Mouse (Mus musculus) CH12.LX (cell line): Measurements from ENCODE around the gene Hmga2.

Experiments used
- CTCF ChIP-seq, 2 experiments: IDR thresholded peaks in 1 of 2; conservative IDR thresholded peaks in 1 of 2; 2 replicates each; pipeline ENCODE4 v1.5.1; 2011 to 2012; ENCODE audit warnings: low read depth in 2 of 2, low read length in 2 of 2, improper control_type of control experiment in 1 of 2, inconsistent platforms in 1 of 2, mild to moderate bottlenecking in 1 of 2, moderate library complexity in 1 of 2
- HCFC1 ChIP-seq: IDR thresholded peaks from 2 replicates; pipeline ENCODE4 v1.6.1; 2012; ENCODE audit warnings: low read depth, mild to moderate bottlenecking, inconsistent platforms, low read length, improper control_type of control experiment
- MAFK ChIP-seq: IDR thresholded peaks from 2 replicates; pipeline ENCODE4 v1.6.1; 2011; ENCODE audit warnings: low read length, improper control_type of control experiment; ENCODE audit not compliant: insufficient replicate concordance
- MAX ChIP-seq: IDR thresholded peaks from 2 replicates; pipeline ENCODE4 v1.6.1; 2011; ENCODE audit warnings: low read length, improper control_type of control experiment
- MAZ ChIP-seq: IDR thresholded peaks from 2 replicates; pipeline ENCODE4 v1.6.1; 2012; ENCODE audit warnings: low read depth, mild to moderate bottlenecking, inconsistent platforms, low read length, improper control_type of control experiment, moderate library complexity
- NRF1 ChIP-seq: IDR thresholded peaks from 2 replicates; pipeline ENCODE4 v1.6.1; 2014; ENCODE audit warnings: low read depth, mild to moderate bottlenecking, inconsistent platforms, low read length, improper control_type of control experiment, moderate library complexity
- POLR2A ChIP-seq: IDR thresholded peaks from 2 replicates; pipeline ENCODE4 v1.6.1; 2011; ENCODE audit warnings: low read depth, mild to moderate bottlenecking, improper control_type of control experiment, low read length
- SIN3A ChIP-seq: IDR thresholded peaks from 2 replicates; pipeline ENCODE4 v1.6.1; 2012; ENCODE audit warnings: low read length, improper control_type of control experiment, inconsistent platforms
- SMC3 ChIP-seq: IDR thresholded peaks from 2 replicates; pipeline ENCODE4 v1.6.1; 2011; ENCODE audit warnings: low read depth, low read length, improper control_type of control experiment
- UBTF ChIP-seq: IDR thresholded peaks from 2 replicates; pipeline ENCODE4 v1.6.1; 2012; ENCODE audit warnings: low read depth, mild to moderate bottlenecking, inconsistent platforms, low read length, improper control_type of control experiment, moderate library complexity
- ZC3H11A ChIP-seq: IDR thresholded peaks from 2 replicates; pipeline ENCODE4 v1.6.1; 2012; ENCODE audit warnings: low read depth, mild to moderate bottlenecking, inconsistent platforms, low read length, improper control_type of control experiment

DNA sequence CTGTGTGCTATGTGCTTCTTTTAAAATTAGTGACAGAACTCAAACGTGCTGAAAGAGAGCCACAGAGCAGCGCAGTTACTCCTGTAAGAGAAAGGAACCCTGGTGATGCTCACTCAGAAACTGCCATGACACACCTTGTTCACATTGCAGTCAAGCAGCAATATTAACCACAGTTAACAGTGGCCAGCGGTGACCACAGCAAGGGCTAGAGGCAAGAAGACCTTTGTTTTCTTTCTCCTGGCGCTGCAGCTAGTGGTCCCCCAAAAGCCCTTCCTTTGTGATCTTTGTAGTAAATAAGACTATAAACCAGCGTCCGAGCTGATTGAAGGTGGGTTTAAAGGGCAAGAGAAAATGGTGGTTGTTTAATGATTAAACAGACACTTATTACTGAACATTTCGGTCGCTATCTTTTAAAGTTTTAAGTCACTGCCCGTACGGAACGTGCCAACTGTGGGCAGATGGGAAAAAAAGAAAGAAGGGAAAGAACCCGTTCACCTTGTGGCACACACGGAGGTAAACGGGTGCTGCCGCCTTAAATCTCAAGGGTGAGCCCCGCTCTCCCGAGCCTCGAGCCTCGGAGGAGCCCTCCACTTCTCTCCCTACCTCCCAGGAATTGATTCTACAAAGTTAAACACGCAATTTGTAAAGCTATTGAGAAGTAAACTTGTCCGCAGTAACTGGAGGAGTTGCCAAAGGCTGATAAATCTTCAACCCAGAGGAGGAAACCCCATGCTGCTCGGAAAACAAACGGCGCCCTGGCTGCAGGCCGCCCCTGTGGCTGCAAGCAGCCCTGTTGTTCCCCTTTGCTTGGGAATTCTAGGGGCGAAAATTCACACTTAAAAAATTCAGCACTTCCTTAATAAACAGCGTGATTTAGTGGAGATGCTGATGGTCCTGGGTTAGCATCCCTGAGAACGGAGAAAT is 85.1 kb downstream of the Hmga2 start:
- TF ChIP-seq MAZ (no peak), CTCF (conservative IDR thresholded peaks at IDR 0.05 in 1 of 2, IDR thresholded peaks at IDR 0.05 in 1 of 2; ENCODE audit: low read depth in 2 of 2, low read length in 2 of 2) (no peak), SIN3A (no peak), ZC3H11A (no peak), SMC3 (no peak), NRF1 (no peak), MAX (no peak), MAFK (no peak), HCFC1 (no peak), POLR2A (no peak), UBTF (no peak)
